Mouse (Mus musculus) heart, embryonic 15.5 days (tissue): ENCODE measurements around the gene Auts2. TPM values are rescaled to one million over a fixed set of nuclear protein-coding genes. Genes with fewer than 3 reads are reported as not detected.

Experiments used
- ATAC-seq: fragments of 200-750 bp; cut with Nextera tagmentation; replicated peaks from 2 replicates; pipeline ENCODE4 v1.8.0; 2017; ENCODE audit warnings: low read depth, moderate TSS enrichment; ENCODE audit not compliant: insufficient number of reproducible peaks, insufficient read depth, low FRiP score
- H3K27ac ChIP-seq: fragments of 300-500 bp; sonication (generic); 2 replicates; pipeline ENCODE4 v1.5.1; 2015; ENCODE audit warnings: mild to moderate bottlenecking, inconsistent platforms
- H3K27me3 ChIP-seq: fragments of 300-500 bp; sonication (generic); 2 replicates; pipeline ENCODE4 v1.6.1; 2015; ENCODE audit warnings: inconsistent platforms
- H3K36me3 ChIP-seq: fragments of 300-500 bp; sonication (generic); 2 replicates; pipeline ENCODE4 v1.6.1; 2015; ENCODE audit warnings: mild to moderate bottlenecking, inconsistent platforms
- H3K4me1 ChIP-seq: fragments of 300-500 bp; sonication (generic); replicated peaks from 2 replicates; pipeline ENCODE4 v1.6.1; 2015; ENCODE audit warnings: inconsistent platforms
- H3K4me2 ChIP-seq: fragments of 300-500 bp; sonication (generic); 2 replicates; pipeline ENCODE4 v1.6.1; 2015; ENCODE audit warnings: inconsistent platforms, mild to moderate bottlenecking, moderate library complexity
- H3K4me3 ChIP-seq: fragments of 300-500 bp; sonication (generic); 2 replicates; pipeline ENCODE4 v1.5.1; 2015; ENCODE audit warnings: mild to moderate bottlenecking, inconsistent platforms
- H3K9ac ChIP-seq: fragments of 300-500 bp; sonication (generic); 2 replicates; pipeline ENCODE4 v1.6.1; 2015; ENCODE audit warnings: mild to moderate bottlenecking, inconsistent platforms
- H3K9me3 ChIP-seq: fragments of 300-500 bp; sonication (generic); replicated peaks from 2 replicates; pipeline ENCODE4 v1.6.1; 2016; ENCODE audit warnings: inconsistent platforms
- WGBS: fragments of 180-500 bp; shearing (Covaris S2); methylation state at CpG from one replicate; pipeline ENCODE4 v1.1.7; 2015; ENCODE audit warnings: mixed read lengths; 5-methylcytosine and 5-hydroxymethylcytosine counted together
- polyA plus RNA-seq: library from polyadenylated mRNA; unstranded; fragments of >200 nt; fragmentation: Nextera tagmentation; extraction: Ambion mirVana; gene quantifications from 2 replicates; pipeline ENCODE4 v1.2.1, GENCODE M21; 2015

Gene Auts2
- polyA plus RNA-seq, 1 experiment from 2014 or later = 12.9 TPM

GRCm38 (mm10) chr5:131707471-131707870, 835.7 kb downstream of the Auts2 start:
- H3K4me1 ChIP-seq = 0 out of 2 replicates have a peak, but pooled peaks cover 2% of the 10 kb centered on the region
- no peak overlapping the region for H3K27ac ChIP-seq
- WGBS = 86% methylated on average over 7 of the region's 7 CpGs
- no peak overlapping the region for H3K4me2 ChIP-seq
- no peak for ATAC-seq
- no peaks in the 10 kb centered on the region for H3K36me3 ChIP-seq
- H3K9me3 ChIP-seq = no peaks in the 10 kb centered on the region
- no peak overlapping the region for H3K4me3 ChIP-seq
- H3K9ac ChIP-seq = no peak overlapping the region
- no peaks in the 10 kb centered on the region for H3K27me3 ChIP-seq

GRCm38 (mm10) chr5:131703729-131704128, 839.4 kb downstream of the Auts2 start:
- Histone ChIP-seq H3K9me3 (no peaks in the 10 kb centered on the region), H3K9ac (no peak overlapping the region), H3K36me3 (no peaks in the 10 kb centered on the region), H3K27ac (no peak overlapping the region), H3K4me3 (no peak overlapping the region), H3K4me2 (no peak overlapping the region), H3K4me1 (no peaks in the 10 kb centered on the region), H3K27me3 (no peaks in the 10 kb centered on the region)
- no peak for ATAC-seq
- 71% methylated on average over 6 of the region's 6 CpGs for WGBS

GRCm38 (mm10) chr5:131702840-131703392, 840.2 kb downstream of the Auts2 start:
- H3K9ac ChIP-seq = no peak overlapping the region

GRCm38 (mm10) chr5:131698900-131699299, 844.2 kb downstream of the Auts2 start:
- Histone ChIP-seq H3K9ac (no peak overlapping the region), H3K4me2 (no peak overlapping the region), H3K9me3 (no peaks in the 10 kb centered on the region), H3K27ac (no peak overlapping the region), H3K27me3 (no peaks in the 10 kb centered on the region), H3K4me3 (no peak overlapping the region), H3K36me3 (no peaks in the 10 kb centered on the region), H3K4me1 (no peaks in the 10 kb centered on the region)
- ATAC-seq = no peak
- WGBS = 93% methylated on average over 7 of the region's 7 CpGs

More at GRCm38 (mm10) chr5:131702840-131703392, 840.2 kb downstream of the Auts2 start:
- H3K4me1 ChIP-seq = no peaks in the 10 kb centered on the region
- 85% methylated on average over 6 of the region's 6 CpGs for WGBS
- H3K9me3 ChIP-seq = no peaks in the 10 kb centered on the region
- H3K4me2 ChIP-seq = no peak overlapping the region
- H3K4me3 ChIP-seq = no peak overlapping the region
- no peak for ATAC-seq
- no peak overlapping the region for H3K27ac ChIP-seq
- H3K27me3 ChIP-seq = no peaks in the 10 kb centered on the region
- no peaks in the 10 kb centered on the region for H3K36me3 ChIP-seq

- 75% methylated on average over 1 of the region's 1 CpGs for WGBS
- Histone ChIP-seq H3K4me2 (no peak overlapping the region), H3K36me3 (no peaks in the 10 kb centered on the region), H3K4me3 (no peak overlapping the region), H3K9ac (no peak overlapping the region), H3K27me3 (no peaks in the 10 kb centered on the region), H3K9me3 (no peaks in the 10 kb centered on the region), H3K4me1 (peaks cover 15% of the 10 kb centered on the region), H3K27ac (no peak overlapping the region)
- ATAC-seq = no peak
Observed at GRCm38 (mm10) chr5:131690781-131691180, 852.4 kb downstream of the Auts2 start.

GRCm38 (mm10) chr5:131686956-131687618, 856.1 kb downstream of the Auts2 start:
- H3K27me3 ChIP-seq = no peaks in the 10 kb centered on the region
- H3K4me3 ChIP-seq = no peak overlapping the region
- peaks cover 15% of the 10 kb centered on the region for H3K4me1 ChIP-seq
- H3K27ac ChIP-seq = no peak overlapping the region
- no peak overlapping the region for H3K4me2 ChIP-seq
- 56% methylated on average over 8 of the region's 8 CpGs for WGBS
- no peak for ATAC-seq
- no peaks in the 10 kb centered on the region for H3K9me3 ChIP-seq
- no peak overlapping the region for H3K9ac ChIP-seq
- no peaks in the 10 kb centered on the region; the same call in 1 of the 2 replicates for H3K36me3 ChIP-seq

- H3K9ac ChIP-seq = no peak overlapping the region
- no peaks in the 10 kb centered on the region for H3K27me3 ChIP-seq
- no peaks in the 10 kb centered on the region for H3K9me3 ChIP-seq
- H3K27ac ChIP-seq = no peak overlapping the region
- no peaks in the 10 kb centered on the region; the same call in 1 of the 2 replicates for H3K36me3 ChIP-seq
- no peak overlapping the region for H3K4me2 ChIP-seq
- 75% methylated on average over 12 of the region's 12 CpGs for WGBS
- H3K4me3 ChIP-seq = no peak overlapping the region
- ATAC-seq = no peak
- no peaks in the 10 kb centered on the region for H3K4me1 ChIP-seq
Observed at GRCm38 (mm10) chr5:131680127-131680845, 862.9 kb downstream of the Auts2 start.

- 74% methylated on average over 1 of the region's 1 CpGs for whole genome bisulfite sequencing
- Histone ChIP-seq H3K27me3 (no peaks in the 10 kb centered on the region), H3K27ac (no peak overlapping the region), H3K9ac (no peak overlapping the region), H3K4me2 (no peak overlapping the region), H3K4me1 (no peaks in the 10 kb centered on the region), H3K36me3 (no peaks in the 10 kb centered on the region; the same call in 1 of the 2 replicates), H3K4me3 (no peak overlapping the region), H3K9me3 (no peaks in the 10 kb centered on the region)
- ATAC-seq = no peak
Observed at GRCm38 (mm10) chr5:131679523-131679922, 863.6 kb downstream of the Auts2 start.

GRCm38 (mm10) chr5:131677518-131677917, 865.6 kb downstream of the Auts2 start:
- Histone ChIP-seq H3K4me1 (no peaks in the 10 kb centered on the region), H3K27me3 (no peaks in the 10 kb centered on the region), H3K36me3 (no peaks in the 10 kb centered on the region), H3K27ac (no peak overlapping the region), H3K4me3 (no peak overlapping the region), H3K4me2 (no peak overlapping the region), H3K9me3 (no peaks in the 10 kb centered on the region), H3K9ac (no peak overlapping the region)
- WGBS = 88% methylated on average over 5 of the region's 5 CpGs
- ATAC-seq = no peak

- Histone ChIP-seq H3K9me3 (no peaks in the 10 kb centered on the region), H3K9ac (no peak overlapping the region), H3K4me1 (no peaks in the 10 kb centered on the region), H3K4me3 (no peak overlapping the region), H3K36me3 (no peaks in the 10 kb centered on the region), H3K27me3 (no peaks in the 10 kb centered on the region), H3K4me2 (no peak overlapping the region), H3K27ac (no peak overlapping the region)
- WGBS = 72% methylated on average over 4 of the region's 4 CpGs
- ATAC-seq = no peak
Observed at GRCm38 (mm10) chr5:131673696-131674095, 869.4 kb downstream of the Auts2 start.

GRCm38 (mm10) chr5:131665068-131665467, 878.1 kb downstream of the Auts2 start:
- Histone ChIP-seq H3K9me3 (no peaks in the 10 kb centered on the region), H3K4me3 (no peak overlapping the region), H3K36me3 (no peaks in the 10 kb centered on the region), H3K4me2 (no peak overlapping the region), H3K27me3 (no peaks in the 10 kb centered on the region), H3K4me1 (0 out of 2 replicates have a peak, but pooled peaks cover 3% of the 10 kb centered on the region), H3K9ac (no peak overlapping the region), H3K27ac (no peak overlapping the region)
- ATAC-seq = no peak
- WGBS = 89% methylated on average over 8 of the region's 8 CpGs
